Mouse (Mus musculus) adrenal gland, postnatal 4 days (tissue): ENCODE data around the gene Rab3gap2. TPM values are rescaled to one million over a fixed set of nuclear protein-coding genes. Genes with fewer than 3 reads are reported as not detected.

ENCODE experiments used
- DNase-seq, 2 experiments: peaks; one replicate each; pipeline ENCODE4 v3.0.0; 2021 to 2022; ENCODE audit warnings: low spot score in 2 of 2, mixed read lengths in 2 of 2
- total RNA-seq, 2 experiments: library from RNA; stranded (reverse); gene quantifications; 2 replicates each; pipeline ENCODE4 v1.2.3; 2021

Gene Rab3gap2
- total RNA-seq, 2 experiments from 2014 or later, result 45.9 to 51.1 TPM

- DNase-seq, result no peak
Measured at GRCm38 (mm10) chr1:185217966-185218365, 14.0 kb downstream of the Rab3gap2 start.

GRCm38 (mm10) chr1:185226889-185227288 lies 23.0 kb downstream of the Rab3gap2 start:
- no peak for DNase-seq

GRCm38 (mm10) chr1:185227766-185228165 lies 23.8 kb downstream of the Rab3gap2 start:
- no peak for DNase-seq

DNA sequence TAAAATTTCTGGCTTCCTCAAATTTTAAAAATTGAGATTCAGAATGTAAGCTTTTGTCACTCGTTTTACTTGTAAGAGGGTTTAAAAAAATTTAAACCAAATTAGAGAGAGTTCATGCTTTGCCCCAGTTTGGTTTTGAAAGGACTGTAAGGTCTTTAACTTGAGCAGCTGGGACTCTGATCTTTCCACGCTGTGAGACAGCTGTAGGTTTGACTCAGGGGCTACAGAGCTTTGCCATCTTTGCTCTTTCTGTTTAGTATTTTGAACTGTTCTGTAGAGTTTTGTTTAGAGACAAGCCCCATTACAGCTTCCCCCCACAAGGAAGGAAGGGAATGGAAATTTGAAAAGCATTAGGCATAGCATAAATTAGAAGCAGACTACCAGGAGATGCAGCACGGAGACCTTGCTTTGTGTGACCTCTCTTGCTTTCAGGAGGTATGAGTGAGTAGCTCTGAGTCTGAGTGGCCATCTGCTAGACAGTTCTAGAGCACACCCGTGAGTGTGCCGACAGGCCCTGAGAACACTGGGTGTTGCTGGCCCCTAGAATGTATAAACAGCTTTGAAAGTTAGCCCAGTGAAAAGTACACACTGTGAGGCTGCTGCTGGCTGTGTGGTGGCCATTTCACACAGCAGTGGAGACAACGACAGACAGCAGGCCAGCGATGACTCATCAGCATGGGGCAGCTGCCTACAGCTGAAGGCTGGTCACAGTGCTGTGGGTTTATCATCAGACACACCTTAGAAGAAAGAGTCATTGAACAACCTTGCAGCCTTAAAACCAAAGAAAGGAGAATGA lies 25.7 kb downstream of the Rab3gap2 start:
- DNase-seq, result no peak

- DNase-seq, result no peak
Measured at GRCm38 (mm10) chr1:185235837-185236236, 31.9 kb downstream of the Rab3gap2 start.

- DNase-seq, result no peak
Measured at GRCm38 (mm10) chr1:185236530-185236929, 32.6 kb downstream of the Rab3gap2 start.

- no peak for DNase-seq
Measured at GRCm38 (mm10) chr1:185243013-185243412, 39.1 kb downstream of the Rab3gap2 start.

- DNase-seq, result no peak
Measured at GRCm38 (mm10) chr1:185245456-185245855, 41.5 kb downstream of the Rab3gap2 start.

DNA sequence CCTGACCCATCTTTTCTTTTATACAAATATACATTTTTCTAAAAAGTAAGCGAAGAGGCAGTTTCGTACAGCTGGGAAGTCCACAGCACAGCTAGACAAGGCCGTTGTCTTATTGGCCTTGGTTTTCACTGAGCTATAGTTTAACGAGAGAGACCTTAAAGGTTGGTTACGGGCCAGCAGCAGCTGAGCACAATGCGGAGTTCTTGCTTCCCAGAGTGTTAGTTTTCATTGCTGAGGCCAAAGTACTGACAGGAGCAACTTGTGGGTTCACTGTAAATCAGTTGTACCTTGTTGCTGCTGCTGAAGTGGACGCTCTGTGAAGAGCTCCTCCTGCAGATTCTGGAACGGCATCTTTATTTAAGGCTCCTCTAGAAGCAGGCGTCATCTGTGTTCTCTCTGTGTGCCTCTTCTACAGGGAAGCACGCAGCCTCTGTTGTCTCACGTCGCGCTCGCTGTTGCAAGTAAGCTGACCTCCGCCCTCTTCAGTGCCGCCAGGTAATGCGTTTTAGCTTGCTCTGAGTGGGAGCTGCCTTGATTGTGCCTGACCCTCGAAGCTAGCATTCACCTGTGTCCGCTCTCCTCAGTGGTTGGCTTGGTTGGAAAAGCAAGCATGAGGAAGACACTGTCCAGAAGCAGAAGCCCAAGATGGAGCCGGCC lies 43.6 kb downstream of the Rab3gap2 start:
- DNase-seq, result no peak

- DNase-seq, result no peak
Measured at GRCm38 (mm10) chr1:185248728-185249127, 44.8 kb downstream of the Rab3gap2 start.

DNA sequence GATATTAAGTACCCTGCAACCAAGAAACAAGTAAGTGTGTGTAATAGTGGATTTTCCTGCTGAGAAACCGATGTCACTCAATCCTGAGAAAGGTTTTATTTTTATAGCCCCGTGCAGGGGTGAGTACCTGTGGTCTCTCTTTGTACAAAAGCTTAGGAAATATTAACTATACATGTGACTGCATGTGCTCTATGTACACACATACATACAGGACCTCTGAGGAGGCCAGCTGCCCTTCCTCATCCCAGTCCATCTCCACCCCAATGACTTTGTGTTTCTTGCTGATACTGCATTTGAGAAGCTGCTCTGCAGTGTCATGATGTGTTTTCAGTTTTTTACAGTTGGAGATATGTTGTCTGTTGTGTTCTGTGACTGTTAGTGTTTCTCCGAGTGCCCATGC lies 48.4 kb downstream of the Rab3gap2 start:
- no peak for DNase-seq

- no peak for DNase-seq
Measured at GRCm38 (mm10) chr1:185253140-185253892, 49.4 kb downstream of the Rab3gap2 start.

DNA sequence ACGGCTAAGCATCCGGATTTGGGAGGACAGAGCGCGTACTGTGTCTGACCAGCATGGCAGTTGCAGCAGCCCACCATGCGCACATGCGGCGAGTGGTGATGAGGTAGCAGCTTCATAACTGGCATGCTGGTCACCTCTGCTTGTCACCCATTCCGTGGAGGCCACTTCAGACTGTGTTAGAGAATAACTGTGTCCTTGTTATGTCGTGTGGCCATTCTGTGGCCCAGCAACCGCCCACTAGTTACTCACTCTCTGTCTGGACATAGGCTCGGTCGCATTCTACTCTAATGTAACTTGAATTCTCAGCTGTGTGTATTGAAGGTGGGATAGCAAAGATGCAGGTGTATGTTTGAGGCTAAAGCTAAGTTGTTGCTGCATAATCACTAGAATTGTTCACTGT lies 51.4 kb downstream of the Rab3gap2 start:
- no peak for DNase-seq

DNA sequence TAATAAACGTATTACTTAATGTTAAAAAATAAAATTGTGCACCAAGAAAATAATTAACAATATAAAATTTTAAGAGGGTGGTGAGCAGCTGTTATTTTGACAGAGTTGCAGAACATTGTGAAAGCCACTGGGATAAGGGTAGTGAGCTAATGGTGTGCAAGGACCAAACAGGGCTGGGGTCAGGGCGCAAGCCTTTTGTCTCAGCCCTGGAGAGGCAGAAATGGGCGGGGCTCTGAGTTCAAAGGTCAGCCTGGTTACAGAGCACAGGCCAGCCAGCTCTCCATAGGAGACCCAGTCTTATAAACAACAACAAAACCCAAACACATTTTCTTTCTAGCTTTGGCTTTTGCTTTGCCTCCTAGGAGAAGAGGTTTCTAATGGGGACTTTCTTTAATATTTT lies 52.8 kb downstream of the Rab3gap2 start:
- DNase-seq, result no peak

DNA sequence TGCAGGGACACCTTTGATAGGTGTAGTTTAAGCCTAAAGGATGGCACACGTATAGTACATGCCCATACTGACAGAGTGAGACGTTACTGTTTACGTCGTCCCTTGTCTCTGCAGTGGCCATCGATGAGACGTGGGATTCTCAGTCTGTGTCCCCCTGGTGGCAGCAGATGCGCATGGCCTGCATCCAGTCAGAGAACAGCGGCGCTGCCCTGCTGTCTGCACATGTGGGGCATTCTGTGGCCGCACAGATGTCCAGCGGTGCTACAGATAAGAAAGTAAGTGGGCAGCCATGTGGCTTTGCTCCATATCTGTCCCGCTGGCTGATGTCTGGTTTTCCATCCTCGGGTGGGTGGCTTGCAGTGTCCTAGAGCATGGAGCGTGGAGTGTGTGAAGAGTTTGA lies 58.6 kb downstream of the Rab3gap2 start:
- no peak for DNase-seq

DNA sequence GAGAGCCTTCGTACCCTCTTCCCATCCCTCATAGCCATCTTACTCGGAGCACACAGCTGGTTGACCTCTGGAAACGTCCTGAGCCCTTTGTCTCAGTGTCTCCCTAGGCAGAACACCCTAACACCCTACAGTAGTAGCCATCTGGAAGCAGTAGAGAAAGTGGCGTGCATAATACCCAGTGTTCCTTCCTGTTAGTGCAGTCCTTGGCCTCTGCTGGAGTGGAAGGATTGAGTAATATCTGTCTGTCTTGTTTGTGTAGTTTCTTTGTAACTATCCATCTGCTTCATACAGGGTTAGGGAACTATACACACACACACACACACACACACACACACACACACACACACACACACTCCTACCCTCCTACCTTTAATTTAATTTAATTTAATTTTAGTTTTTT lies 64.8 kb downstream of the Rab3gap2 start:
- DNase-seq, result no peak

- DNase-seq, result no peak
Measured at GRCm38 (mm10) chr1:185270403-185271097, 66.6 kb downstream of the Rab3gap2 start.

DNA sequence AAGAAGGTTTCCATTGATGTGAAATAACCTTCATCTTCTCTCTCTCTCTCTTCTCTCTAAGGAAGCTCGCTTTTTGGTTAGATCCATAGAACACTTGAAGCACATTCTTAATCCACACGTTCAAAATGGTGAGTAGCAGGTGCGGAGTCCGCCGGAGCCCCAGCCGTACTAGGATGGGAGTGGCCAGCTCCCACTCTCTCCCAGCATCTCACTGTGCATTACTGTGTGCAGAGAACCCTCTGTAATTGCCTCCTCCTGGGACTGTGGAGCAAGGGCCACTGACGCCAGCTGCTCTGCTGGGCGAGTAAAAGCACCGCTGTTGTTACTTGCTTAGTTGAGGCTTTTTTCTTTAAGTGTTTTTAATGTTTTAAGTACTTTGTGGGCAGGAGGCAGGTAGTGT lies 67.5 kb downstream of the Rab3gap2 start:
- no peak for DNase-seq

- DNase-seq, result no peak
Measured at GRCm38 (mm10) chr1:185274819-185275545, 71.1 kb downstream of the Rab3gap2 start.

DNA sequence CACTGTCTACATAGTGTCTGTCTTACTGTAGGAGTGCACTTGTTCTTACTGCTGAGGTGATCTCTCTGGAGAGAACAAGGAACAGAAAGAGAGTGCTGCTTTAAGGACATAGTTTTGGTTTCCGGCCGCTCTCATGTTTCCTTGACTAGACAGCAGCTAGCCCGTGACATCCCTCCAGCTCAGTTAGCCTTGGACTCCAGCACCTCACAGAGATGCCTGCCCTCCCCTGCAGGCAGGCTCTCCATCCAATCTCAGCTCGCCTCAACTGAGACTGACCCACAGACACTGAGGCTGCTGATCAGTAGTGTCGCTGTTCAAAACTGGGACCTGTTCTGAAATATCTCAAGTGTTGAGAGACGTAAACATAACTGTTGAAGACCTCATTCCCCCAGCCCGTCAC lies 72.1 kb downstream of the Rab3gap2 start:
- DNase-seq, result no peak

DNA sequence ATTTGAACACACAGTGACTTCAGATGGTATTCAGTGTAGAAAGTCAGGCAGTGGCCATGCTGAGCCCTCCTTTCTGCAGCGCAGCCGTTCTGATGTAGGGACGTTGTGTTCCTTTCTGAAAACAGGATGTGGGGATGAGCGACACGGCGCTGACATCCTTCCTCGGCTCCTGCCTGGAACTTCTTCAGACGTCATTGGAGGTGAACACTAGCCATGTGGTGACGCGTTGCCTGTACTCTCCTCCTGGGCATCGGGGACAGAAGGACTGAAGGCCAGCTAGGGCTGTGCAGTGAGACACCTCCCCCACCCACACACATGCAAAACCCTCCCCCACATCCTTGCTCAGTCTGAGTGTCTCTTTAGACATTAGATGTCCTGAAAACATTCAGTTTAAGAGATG lies 73.1 kb downstream of the Rab3gap2 start:
- no peak for DNase-seq
